Mouse (Mus musculus): ENCODE results near the gene Nr2e1.

Nr2e1 gene

GRCm38 (mm10) chr10:42587961-42588750 is 4.7 kb upstream of the Nr2e1 start:
- DNase-seq (ENCODE audit: low spot score), result no peak

DNA sequence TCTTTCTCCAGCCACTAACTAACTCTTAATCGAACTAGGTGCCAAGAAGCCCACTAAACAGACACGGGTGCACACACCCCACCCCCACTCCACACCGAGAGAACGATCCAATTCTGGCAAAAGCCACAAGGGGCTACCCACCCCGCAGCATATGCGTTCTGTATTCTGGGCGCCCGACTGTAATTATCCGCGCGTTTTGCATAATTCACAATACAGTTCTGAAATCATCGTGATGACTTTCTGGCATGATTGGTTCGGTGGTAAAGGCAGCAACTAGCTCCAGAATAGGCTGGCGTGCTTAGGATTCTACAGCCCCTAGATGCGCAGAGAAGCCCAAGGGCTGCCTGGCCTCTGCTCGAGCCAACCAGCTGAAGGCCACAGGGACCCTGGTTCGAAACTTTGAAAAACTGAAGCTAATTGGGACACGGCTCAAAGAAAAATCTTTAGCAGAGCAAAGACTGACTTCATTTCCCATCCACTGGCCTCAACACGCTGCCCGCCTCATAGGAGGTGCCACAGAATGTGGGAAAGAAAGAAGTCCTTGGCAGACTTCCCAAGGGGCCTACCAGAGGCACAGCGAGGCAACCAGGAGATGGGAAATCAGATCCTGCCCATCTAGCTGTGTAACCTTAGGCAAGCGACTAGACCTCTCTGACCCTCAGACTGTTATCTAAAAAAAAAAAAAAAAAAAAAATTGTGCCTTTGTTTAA is 2.3 kb upstream of the Nr2e1 start:
- no peak for DNase-seq (ENCODE audit: low spot score)

DNA sequence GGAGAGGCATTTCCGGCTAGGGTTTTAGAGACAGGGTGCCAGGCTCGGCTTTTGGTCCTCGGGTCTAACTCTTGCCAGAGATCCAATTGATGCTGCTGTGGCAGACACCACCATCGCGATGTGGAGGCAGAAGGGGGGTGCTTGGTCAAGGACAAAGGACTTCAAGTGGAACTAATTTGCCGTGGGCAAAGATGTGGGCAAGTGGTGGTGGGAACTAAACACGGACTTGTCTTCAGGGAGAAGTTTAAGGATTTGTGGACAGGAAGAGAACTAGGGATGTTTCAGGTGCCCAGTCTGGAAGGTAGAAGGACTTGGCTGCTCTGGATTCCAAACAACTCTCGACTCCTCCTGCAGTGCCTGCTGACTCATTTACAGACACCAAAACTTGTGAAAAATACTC is 1.7 kb upstream of the Nr2e1 start:
- no peak for DNase-seq (ENCODE audit: low spot score)

DNA sequence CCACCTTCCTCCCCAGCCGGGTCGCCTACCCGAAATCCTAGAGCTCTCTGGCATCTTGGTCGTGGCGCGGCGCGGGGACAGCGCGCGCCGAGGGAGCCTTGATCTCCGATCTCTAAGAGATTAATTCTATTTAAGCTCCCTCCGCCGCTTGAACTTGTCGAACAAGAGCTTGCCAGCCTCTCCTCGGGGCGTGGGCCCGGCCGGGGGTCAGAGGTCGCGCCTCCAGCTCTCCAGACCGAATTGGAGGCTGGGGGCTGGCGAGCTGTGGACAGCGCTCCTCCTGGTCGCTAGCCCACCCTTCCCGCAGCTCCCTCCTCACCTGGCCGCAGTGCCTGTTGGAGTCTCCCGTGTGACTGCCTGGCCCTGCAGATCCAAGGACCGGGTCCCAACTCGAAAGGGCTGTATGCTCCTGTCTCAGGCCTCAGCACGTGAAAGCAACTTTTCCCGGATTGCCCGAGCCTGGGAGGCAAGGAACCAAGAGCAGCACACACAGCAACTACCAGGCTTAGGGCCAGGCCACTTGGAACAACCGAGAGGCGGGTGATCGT is 1.1 kb upstream of the Nr2e1 start:
- DNase-seq (ENCODE audit: low spot score), result no peak

DNA sequence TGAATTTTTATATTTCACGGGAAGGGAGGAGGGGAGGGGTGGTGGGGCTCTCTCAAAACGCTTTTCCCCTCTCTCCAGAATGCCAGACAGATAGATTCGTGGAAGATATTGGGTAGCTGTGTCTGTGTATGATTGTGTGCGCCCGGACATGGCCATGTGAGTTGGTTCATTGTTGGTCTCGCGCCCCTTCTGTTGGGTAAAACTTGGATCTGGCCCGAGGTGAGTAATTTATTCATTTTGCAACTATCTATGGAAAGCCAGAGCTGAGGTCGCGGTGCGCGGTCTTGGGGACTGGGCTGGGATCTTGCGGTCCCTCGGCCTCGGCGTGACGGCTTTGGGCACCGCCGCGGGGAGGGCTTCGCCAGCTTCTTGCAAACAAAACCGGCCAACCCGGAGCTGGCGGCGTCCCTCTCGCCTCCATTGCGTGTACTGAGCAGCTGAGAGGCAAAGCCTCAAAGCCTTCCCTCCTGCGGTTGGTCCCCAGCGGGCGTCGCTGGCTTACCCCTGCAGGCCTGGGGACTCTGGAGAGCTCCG is 537 bp upstream of the Nr2e1 start:
- no peak for DNase-seq (ENCODE audit: low spot score)

GRCm38 (mm10) chr10:42582566-42583110 is 794 bp downstream of the Nr2e1 start:
- DNase-seq (ENCODE audit: low spot score), result no peak

DNA sequence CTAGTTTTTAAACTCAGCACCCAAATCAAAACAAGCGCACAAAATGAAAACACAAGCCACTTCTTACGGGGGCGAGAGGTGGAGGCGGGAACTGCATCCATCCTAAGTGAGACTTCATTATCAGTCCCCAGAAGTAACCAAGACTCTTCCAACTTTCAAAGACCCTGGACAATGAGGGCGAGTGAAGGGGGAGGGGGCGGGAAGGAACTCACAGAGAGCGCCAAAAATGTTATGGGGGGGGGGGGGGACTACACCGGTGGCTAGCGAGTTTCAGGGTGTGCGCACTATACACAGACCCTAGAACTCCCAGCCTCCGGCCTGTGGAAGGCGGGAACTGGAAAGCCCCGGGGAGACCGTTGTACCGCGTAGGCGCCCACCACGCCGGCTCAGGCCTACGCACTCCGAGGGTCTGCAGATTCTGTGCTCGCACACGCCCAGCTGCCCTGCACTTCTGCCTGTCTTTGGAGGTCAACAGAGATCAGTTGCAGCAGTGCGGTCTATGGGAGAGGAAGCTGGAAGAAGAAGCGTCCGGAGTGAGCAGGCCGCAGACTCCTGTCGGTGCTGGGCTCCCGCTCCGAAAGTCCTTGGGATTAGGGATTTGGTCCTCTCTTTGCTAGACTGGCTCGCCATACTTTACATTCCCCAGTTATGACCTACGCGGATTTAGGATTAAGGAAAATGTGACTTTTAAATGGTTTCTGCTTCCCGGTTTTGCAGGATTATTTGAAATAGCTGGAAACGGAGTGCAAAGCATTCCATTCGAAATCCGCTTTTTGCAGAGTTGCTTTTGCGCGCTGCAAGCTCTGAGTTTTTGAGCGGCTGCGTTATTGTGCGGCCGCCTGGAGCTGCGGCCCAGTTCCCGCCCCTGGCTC is 1.5 kb downstream of the Nr2e1 start:
- DNase-seq (ENCODE audit: low spot score), result no peak

GRCm38 (mm10) chr10:42580951-42581277 is 2.5 kb downstream of the Nr2e1 start:
- DNase-seq (ENCODE audit: low spot score), result no peak

DNA sequence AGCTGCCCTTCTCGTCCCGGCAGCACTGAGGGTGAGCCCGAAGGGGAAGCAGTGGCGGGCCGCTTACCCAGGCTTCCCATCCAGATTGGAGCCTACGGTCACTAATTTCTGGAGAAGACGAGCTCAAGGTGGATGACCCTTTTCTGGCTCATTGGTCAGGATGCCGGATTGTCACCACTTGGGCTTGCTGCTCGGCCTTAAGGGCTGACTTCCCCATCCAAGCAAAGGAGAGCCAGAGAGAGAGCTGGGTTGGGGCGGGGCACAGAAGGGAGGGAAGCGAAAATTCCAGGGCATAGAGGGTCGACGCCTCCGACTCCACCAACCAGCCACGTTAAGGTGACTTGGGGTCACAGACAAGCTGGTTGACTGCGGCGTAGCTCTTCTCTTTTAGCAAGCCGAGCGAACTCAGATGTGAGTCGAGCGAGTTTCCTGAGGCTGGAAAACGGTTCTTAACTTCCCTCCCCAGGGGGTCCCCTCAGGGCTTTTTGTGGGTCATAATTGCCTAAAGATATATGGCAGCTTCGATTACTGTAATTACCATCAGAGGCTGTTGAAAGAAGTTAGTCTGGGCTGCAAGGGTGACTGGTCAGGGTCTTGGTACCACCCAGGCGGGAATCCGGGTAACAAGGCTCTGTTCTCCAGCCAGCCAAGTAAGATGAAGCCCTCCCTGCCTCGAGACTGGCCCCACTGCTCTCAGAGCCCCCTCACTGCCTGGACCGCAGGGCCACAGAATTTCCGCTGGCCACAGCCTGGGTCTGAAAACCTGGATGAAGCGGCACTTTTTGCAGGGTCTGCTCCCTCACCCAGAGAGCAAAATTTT is 3.1 kb downstream of the Nr2e1 start:
- DNase-seq (ENCODE audit: low spot score), result no peak

- no peak for DNase-seq (ENCODE audit: low spot score)
Observed at GRCm38 (mm10) chr10:42579475-42580130, 3.8 kb downstream of the Nr2e1 start.

GRCm38 (mm10) chr10:42578698-42579474 is 4.5 kb downstream of the Nr2e1 start:
- no peak for DNase-seq (ENCODE audit: low spot score)

DNA sequence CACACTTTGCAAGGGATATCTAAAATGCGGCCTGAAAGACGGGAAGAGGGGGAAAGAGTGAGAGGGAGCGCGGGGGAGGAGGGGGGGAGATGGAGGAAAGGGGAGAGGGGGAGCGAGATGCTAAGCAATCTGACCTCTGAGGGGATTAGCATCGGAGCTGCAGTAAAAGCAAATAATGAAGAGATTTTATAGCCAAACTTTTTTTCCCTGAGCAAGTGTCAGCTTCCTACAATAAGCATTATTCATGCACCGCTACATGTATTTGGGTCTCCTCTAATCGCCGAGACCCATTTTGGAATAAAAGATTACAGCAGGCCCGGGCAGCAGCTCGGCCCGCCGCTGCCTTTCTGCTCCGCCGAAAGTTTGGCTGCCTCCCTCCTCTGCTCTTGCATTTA is 5.2 kb downstream of the Nr2e1 start:
- no peak for DNase-seq (ENCODE audit: low spot score)

DNA sequence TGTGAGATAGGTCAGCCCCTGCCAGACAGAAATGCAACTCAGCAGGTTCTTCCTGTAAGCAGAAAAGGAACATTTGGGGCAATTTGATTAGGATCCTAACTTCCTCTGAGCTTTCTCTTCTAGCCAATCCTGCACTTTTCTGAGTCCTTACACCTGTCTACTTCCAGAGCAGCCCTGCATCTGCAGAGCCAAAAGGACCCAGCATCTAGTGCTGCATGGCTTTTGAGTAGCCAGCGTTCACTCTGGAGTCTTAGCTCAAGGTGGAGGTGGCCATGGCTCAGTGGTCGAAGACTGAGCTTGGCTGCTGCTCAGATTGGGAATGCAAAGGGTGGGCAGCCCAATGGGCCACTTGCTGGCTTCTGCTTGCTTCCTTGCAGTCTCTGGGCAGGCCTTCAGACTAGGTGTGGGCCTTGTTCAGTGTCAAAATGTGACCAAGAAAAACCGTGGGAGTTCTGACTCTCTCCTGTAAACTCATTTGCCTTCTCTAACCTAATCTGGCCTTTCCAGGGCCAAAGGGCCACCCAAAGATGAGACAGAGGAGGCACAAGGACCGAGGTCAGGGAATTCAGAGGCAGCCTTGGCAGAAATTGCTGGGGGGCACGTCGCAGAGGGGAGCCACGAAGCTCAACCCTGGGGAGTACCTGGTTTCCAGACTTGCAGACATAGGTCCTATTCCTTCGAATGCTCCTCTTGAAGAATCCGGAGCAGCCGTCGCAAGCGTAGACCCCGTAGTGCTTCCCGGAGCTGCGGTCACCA is 5.7 kb downstream of the Nr2e1 start:
- DNase-seq (ENCODE audit: low spot score), result no peak

DNA sequence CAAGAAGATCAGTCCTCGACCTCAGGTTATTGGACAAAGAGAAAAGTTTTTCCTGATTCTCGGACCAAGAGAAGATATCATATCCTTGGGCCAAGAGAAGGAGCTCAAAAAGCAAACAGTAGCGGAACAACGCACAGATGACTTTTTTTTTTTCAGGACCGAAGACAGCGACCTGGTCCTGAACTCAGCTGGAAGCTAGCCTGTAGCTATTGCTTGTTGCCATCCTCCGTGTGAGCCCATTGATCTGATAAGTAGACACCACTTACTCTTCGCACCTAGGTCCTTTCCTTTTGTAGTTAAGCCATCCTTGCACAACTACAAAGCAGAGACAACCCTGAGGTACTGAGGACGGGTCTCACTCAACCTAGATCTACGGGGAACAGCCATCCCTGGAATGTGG is 8.8 kb downstream of the Nr2e1 start:
- DNase-seq (ENCODE audit: low spot score), result no peak

DNA sequence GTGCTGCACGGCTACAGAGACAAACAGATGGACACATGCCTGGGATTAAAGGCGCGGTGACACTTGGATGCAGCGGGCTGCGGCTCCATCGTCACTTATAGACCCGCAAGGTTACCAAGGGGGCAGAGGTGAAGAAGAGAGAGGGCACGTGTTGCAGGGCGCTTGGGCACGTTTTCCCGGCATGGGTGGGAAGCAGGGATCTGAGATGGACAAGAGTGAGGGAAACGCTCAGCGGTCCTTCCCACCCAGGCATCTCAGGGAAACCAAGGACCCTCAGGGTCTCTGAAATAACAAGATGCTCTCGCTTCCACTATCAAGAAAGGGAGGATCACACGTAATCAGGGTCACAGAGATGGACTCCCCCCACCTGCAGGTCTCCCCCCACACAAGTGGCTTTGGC is 10.5 kb downstream of the Nr2e1 start:
- no peak for DNase-seq (ENCODE audit: low spot score)

DNA sequence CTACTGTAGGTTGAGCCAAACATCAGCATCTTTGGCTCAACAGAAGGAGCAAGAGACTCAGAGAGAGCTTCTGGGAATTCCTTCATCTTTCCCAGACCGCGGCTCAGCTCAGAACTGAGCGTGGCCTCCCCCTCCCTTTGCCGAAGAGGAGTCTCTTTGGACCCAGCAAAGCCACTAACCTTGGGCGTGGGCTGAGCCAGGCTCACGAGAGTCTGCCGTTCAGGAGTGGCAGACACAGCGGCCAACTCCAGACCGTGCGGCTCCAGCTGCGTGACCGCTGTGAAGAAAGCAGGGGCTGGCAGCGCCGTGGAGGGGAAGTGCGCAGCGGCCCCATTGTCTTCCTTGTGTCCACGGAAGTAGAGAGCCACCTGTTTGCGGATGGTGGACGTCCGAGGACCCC is 10.9 kb downstream of the Nr2e1 start:
- no peak for DNase-seq (ENCODE audit: low spot score)

- DNase-seq (ENCODE audit: low spot score), result peak; percentile 40
Observed at GRCm38 (mm10) chr10:42562272-42562671, 21.2 kb downstream of the Nr2e1 start.

DNA sequence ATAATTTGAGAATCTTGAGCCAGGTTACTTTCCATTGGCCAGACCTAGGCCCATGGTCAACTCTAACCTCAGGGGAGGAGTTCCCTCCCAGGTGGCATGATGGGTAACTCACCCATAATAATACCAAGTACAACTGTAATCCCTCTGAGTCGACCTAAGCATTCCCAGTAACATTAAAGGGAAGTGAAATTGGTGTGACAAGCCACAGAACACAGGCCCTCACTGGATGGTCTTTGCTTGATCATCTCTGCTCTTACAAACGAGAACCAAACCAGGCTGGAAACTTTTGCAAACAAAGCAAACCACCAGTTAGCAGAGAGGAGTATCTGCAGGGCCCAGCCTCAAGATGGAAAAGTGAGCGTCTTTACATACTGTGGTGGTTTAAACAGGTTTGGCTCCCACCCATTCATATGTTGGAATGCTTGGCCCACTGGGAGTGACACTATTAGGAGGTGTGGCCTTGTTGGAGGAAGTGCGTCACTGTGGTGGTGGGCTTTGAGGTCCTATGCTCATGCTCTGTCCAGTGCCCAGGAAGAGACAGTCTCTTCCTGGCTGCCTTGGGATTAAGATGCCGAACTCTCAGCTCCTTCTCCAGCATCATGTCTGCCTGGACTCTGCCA is 23.7 kb downstream of the Nr2e1 start:
- DNase-seq (ENCODE audit: low spot score), result no peak

DNA sequence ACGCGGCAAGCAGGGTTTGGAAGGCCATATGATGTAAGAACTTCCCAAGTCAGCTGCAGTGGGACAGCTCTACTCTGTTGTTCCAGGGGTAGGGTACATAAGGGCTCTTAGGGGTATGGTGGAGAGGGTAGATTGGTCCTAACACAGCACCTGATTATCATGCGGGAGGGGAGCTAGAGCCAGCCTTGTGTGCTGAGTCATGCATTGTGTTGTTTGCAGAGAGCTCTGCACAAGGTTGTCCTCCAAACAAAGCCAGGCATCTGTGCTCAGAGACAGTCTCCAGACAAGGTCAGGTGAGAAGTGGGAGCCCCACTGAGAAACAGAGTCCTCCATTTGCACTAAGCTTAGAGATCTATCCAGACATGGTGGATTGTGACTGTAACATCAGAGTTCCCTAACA is 36.9 kb downstream of the Nr2e1 start:
- DNase-seq (ENCODE audit: low spot score), result no peak

Measured in ovary, postnatal 14 days (tissue).